Comparison of ENCODE assay signal across 8 mouse cellular contexts in genomic region chr11:83224217-83224616, GRCm38 (mm10). TPM values are rescaled to one million over a fixed set of nuclear protein-coding genes. Genes with fewer than 3 reads are reported as not detected.
DNase-seq lines count a peak whose midpoint lies in the region; ATAC-seq and TF ChIP-seq lines count a peak whose summit lies in the region.
"Had no signal": no experiment of that assay in that cellular context is flagged by ENCODE, and none has a peak within 500 bp of the region (broad histone marks: within the 10 kb centered on the region; RNA-seq: fewer than 3 reads in every experiment).

No protein-coding gene starts in this region.

- no peak; the same call in 1 of the 2 replicates for TF ChIP-seq POLR2A in spleen, adult 2 months (IDR thresholded peaks at IDR 0.05; ENCODE audit: low read depth, low read length)

- H3K36me3 ChIP-seq in liver, embryonic 14.5 days (replicated peaks; ENCODE audit: control insufficient read depth, insufficient read depth, low read depth) = peaks cover 24% of the 10 kb centered on the region
- peaks cover 3% of the 10 kb centered on the region; the same call in 1 of the 2 replicates for H3K36me3 ChIP-seq in spleen, adult 2 months (ENCODE audit: control insufficient read depth, insufficient read depth, low read length)

- H3K4me1 ChIP-seq in liver, embryonic 14.5 days (replicated peaks; ENCODE audit: control insufficient read depth in 2 of 2, insufficient read depth in 2 of 2, low read length in 1 of 2) = peaks cover 6 to 8% of the 10 kb centered on the region in 2 experiments; a peak in 2 of 4 replicates
- peaks cover 8% of the 10 kb centered on the region; the same call in 1 of the 2 replicates for H3K4me1 ChIP-seq in spleen, adult 2 months (ENCODE audit: control insufficient read depth, insufficient read depth, insufficient read length)

- H3K9me3 ChIP-seq in liver, embryonic 14.5 days (ENCODE audit: control insufficient read depth, low read length) = no peaks in the 10 kb centered on the region

- peak overlapping the region; percentile 83 for H3K4me2 ChIP-seq in liver, embryonic 14.5 days (ENCODE audit: low read depth)

- H3K27ac ChIP-seq in liver, embryonic 14.5 days = peak overlapping the region; percentile 86
- H3K27ac ChIP-seq in spleen, adult 2 months (ENCODE audit: insufficient read depth, low read length) = peak overlapping the region; percentile 74

- peak; percentile 96 for ATAC-seq in CD4-positive, CD25-positive, alpha-beta regulatory T cell, adult 4 months
- peak; percentile 90 for ATAC-seq in liver, embryonic 14.5 days (ENCODE audit: insufficient read depth)

- peak overlapping the region; percentile 86 to 87 for H3K4me3 ChIP-seq in liver, embryonic 14.5 days (ENCODE audit: insufficient read depth in 1 of 2, low read depth in 2 of 2, low read length in 2 of 2)
- H3K4me3 ChIP-seq in spleen, adult 2 months (ENCODE audit: extremely low read depth, insufficient read depth, insufficient read length) = peak overlapping the region; percentile 70

- peak; percentile 14 for TF ChIP-seq EP300 in liver, embryonic 14.5 days (IDR thresholded peaks at IDR 0.05; ENCODE audit: low read depth)

- peak; percentile 53; the same call in 1 of the 2 replicates for TF ChIP-seq CTCF in liver, embryonic 14.5 days (IDR thresholded peaks at IDR 0.05; ENCODE audit: low read depth)
- TF ChIP-seq CTCF in spleen, adult 2 months (IDR thresholded peaks at IDR 0.05; ENCODE audit: extremely low read depth, insufficient read depth, insufficient read length, insufficient replicate concordance) = peak; percentile 0; the same call in 1 of the 2 replicates

- peak overlapping the region; percentile 96 for H3K9ac ChIP-seq in liver, embryonic 14.5 days (replicated peaks)

- peak; percentile 59 for DNase-seq in R1 (ENCODE audit: low read depth, low spot score)
- DNase-seq in liver, embryonic 14.5 days (ENCODE audit: low read depth in 3 of 3, low spot score in 3 of 3) = peak; percentile 79 to 89 (median 81)
- DNase-seq in spleen, adult 2 months (ENCODE audit: low read depth in 1 of 2, low spot score in 2 of 2) = peak; percentile 51 to 91
- DNase-seq in urinary bladder, postnatal 36 days (ENCODE audit: low spot score in 2 of 2) = no peak
- DNase-seq in right cerebral cortex, adult 2 months (ENCODE audit: low spot score in 2 of 2) = no peak
- no peak for DNase-seq in urinary bladder, postnatal 4 days (ENCODE audit: low spot score in 2 of 2)
- DNase-seq: cerebellum, adult 8-10 months had no signal

- WGBS in liver, embryonic 14.5 days (ENCODE audit: insufficient replicate concordance) = 23% methylated on average over 9 of the region's 9 CpGs
- 10% methylated on average over 9 of the region's 9 CpGs for whole genome bisulfite sequencing in spleen, adult 2 months

- H3K27me3 ChIP-seq in liver, embryonic 14.5 days (ENCODE audit: control insufficient read depth, insufficient read depth, low read length) = no peaks in the 10 kb centered on the region
- H3K27me3 ChIP-seq in spleen, adult 2 months (ENCODE audit: control insufficient read depth, insufficient read depth, low read length) = no peaks in the 10 kb centered on the region

RNA-seq across cellular contexts. Expression of gene Slfn3, which starts 33.1 kb away (rescaled TPM):
- 1 to 10 TPM; 3.2 to 4.8 TPM for polyA plus RNA-seq in CD4-positive, CD25-positive, alpha-beta regulatory T cell, adult 4 months (2017; shearing (Covaris generic))
- 1.3 and 2.6 TPM in 2 replicates for polyA plus RNA-seq in liver, embryonic 14.5 days (2012; rRNA removed)
- 2.4 and 2.7 TPM in 2 replicates for polyA plus RNA-seq in liver, embryonic 14.5 days (2014; fragmentation: Nextera tagmentation; extraction: Ambion mirVana)
- polyA plus RNA-seq in spleen, adult 2 months (2012; rRNA removed) = 0.37 and 0.43 TPM in 2 replicates

RNA-seq across cellular contexts. Expression of gene Slfn4, which starts 49.2 kb away (rescaled TPM):
- polyA plus RNA-seq in CD4-positive, CD25-positive, alpha-beta regulatory T cell, adult 4 months (2017; shearing (Covaris generic)) = under 1 TPM; 0.27 to 0.28 TPM
- polyA plus RNA-seq in liver, embryonic 14.5 days (2012; rRNA removed) = 0.21 and 0.37 TPM in 2 replicates
- polyA plus RNA-seq in liver, embryonic 14.5 days (2014; fragmentation: Nextera tagmentation; extraction: Ambion mirVana) = 0.10 and 0.25 TPM in 2 replicates
- 0.86 and 1.0 TPM in 2 replicates for polyA plus RNA-seq in spleen, adult 2 months (2012; rRNA removed)

Comparison
In these comparisons a context has a peak if more than half of its experiments do, and no peak if none do; other contexts are left out.
1. DNase-seq: peak in R1 (single experiment), liver, embryonic 14.5 days (3 of 3) and spleen, adult 2 months (2 of 2); none in urinary bladder, postnatal 36 days (0 of 2), right cerebral cortex, adult 2 months (0 of 2) and urinary bladder, postnatal 4 days (0 of 2).